Mouse (Mus musculus): ENCODE data around the gene Krt18.

Gene Krt18

GRCm38 (mm10) chr15:102010569-102011245 is 17.3 kb upstream of the Krt18 start:
- no peak for DNase-seq (ENCODE audit: low read depth, low spot score)

GRCm38 (mm10) chr15:102012260-102012765 is 15.7 kb upstream of the Krt18 start:
- no peak for DNase-seq (ENCODE audit: low read depth, low spot score)

- peak; percentile 70 for DNase-seq (ENCODE audit: low read depth, low spot score)
These were observed 14.3 kb upstream of the Krt18 start for GRCm38 (mm10) chr15:102013651-102014050.

GRCm38 (mm10) chr15:102014848-102015247 is 13.1 kb upstream of the Krt18 start:
- no peak for DNase-seq (ENCODE audit: low read depth, low spot score)

GRCm38 (mm10) chr15:102016096-102016495 is 11.9 kb upstream of the Krt18 start:
- DNase-seq (ENCODE audit: low read depth, low spot score) = no peak

- no peak for DNase-seq (ENCODE audit: low read depth, low spot score)
These were observed 11.2 kb upstream of the Krt18 start for GRCm38 (mm10) chr15:102016787-102017186.

- DNase-seq (ENCODE audit: low read depth, low spot score) = peak; percentile 80
These were observed 10.0 kb upstream of the Krt18 start for GRCm38 (mm10) chr15:102017918-102018463.

- DNase-seq (ENCODE audit: low read depth, low spot score) = no peak
These were observed 5.5 kb upstream of the Krt18 start for GRCm38 (mm10) chr15:102022481-102022880.

GRCm38 (mm10) chr15:102023888-102024287 is 4.1 kb upstream of the Krt18 start:
- DNase-seq (ENCODE audit: low read depth, low spot score) = no peak

- DNase-seq (ENCODE audit: low read depth, low spot score) = no peak
These were observed 2.7 kb upstream of the Krt18 start for GRCm38 (mm10) chr15:102025136-102025872.

GRCm38 (mm10) chr15:102026430-102026829 is 1.6 kb upstream of the Krt18 start:
- no peak for DNase-seq (ENCODE audit: low read depth, low spot score)

- DNase-seq (ENCODE audit: low read depth, low spot score) = no peak
These were observed 6.4 kb downstream of the Krt18 start for GRCm38 (mm10) chr15:102034121-102035053.

- DNase-seq (ENCODE audit: low read depth, low spot score) = no peak
These were observed 12.3 kb downstream of the Krt18 start for GRCm38 (mm10) chr15:102040277-102040676.

GRCm38 (mm10) chr15:102041951-102042350 is 14.0 kb downstream of the Krt18 start:
- no peak for DNase-seq (ENCODE audit: low read depth, low spot score)

GRCm38 (mm10) chr15:102044745-102045144 is 16.8 kb downstream of the Krt18 start:
- DNase-seq (ENCODE audit: low read depth, low spot score) = no peak

- DNase-seq (ENCODE audit: low read depth, low spot score) = no peak
These were observed 17.7 kb downstream of the Krt18 start for GRCm38 (mm10) chr15:102045691-102046090.

- no peak for DNase-seq (ENCODE audit: low read depth, low spot score)
These were observed 20.0 kb downstream of the Krt18 start for GRCm38 (mm10) chr15:102048006-102048405.

GRCm38 (mm10) chr15:102049871-102050270 is 21.9 kb downstream of the Krt18 start:
- no peak for DNase-seq (ENCODE audit: low read depth, low spot score)

GRCm38 (mm10) chr15:102051920-102052683 is 24.1 kb downstream of the Krt18 start:
- DNase-seq (ENCODE audit: low read depth, low spot score) = peak; percentile 89

GRCm38 (mm10) chr15:102056495-102057174 is 28.7 kb downstream of the Krt18 start:
- no peak for DNase-seq (ENCODE audit: low read depth, low spot score)

Measured in R1 (cell line).